Mouse (Mus musculus) lung, embryonic 15.5 days (tissue): ENCODE measurements at regions not wholly inside any gene's neighbourhood (a gene's known extent, or its start where the extent isn't known, plus 50 kb on each side); places are given as distances from the start of the nearest gene placed in this dataset.

Experiments used
- ATAC-seq: fragments of 200-750 bp; cut with Nextera tagmentation; 2 replicates; pipeline ENCODE4 v1.8.0; 2017; ENCODE audit warnings: moderate number of reproducible peaks, borderline replicate concordance; ENCODE audit not compliant: low FRiP score, low TSS enrichment; ENCODE audit errors: extremely low read depth
- H3K27ac ChIP-seq: fragments of 300-500 bp; sonication (generic); 2 replicates; pipeline ENCODE4 v1.5.1; 2015; ENCODE audit warnings: moderate library complexity, mild to moderate bottlenecking, inconsistent platforms
- H3K27me3 ChIP-seq: fragments of 300-500 bp; sonication (generic); 2 replicates; pipeline ENCODE4 v1.6.1; 2015; ENCODE audit warnings: inconsistent platforms
- H3K36me3 ChIP-seq: fragments of 300-500 bp; sonication (generic); 2 replicates; pipeline ENCODE4 v1.6.1; 2015; ENCODE audit warnings: inconsistent platforms
- H3K4me1 ChIP-seq: fragments of 300-500 bp; sonication (generic); 2 replicates; pipeline ENCODE4 v1.6.1; 2015; ENCODE audit warnings: inconsistent platforms
- H3K4me2 ChIP-seq: fragments of 300-500 bp; sonication (generic); 2 replicates; pipeline ENCODE4 v1.6.1; 2015; ENCODE audit warnings: inconsistent platforms, mild to moderate bottlenecking, moderate library complexity
- H3K4me3 ChIP-seq: fragments of 300-500 bp; sonication (generic); 2 replicates; pipeline ENCODE4 v1.5.1; 2015; ENCODE audit warnings: mild to moderate bottlenecking, inconsistent platforms
- H3K9ac ChIP-seq: fragments of 300-500 bp; sonication (generic); 2 replicates; pipeline ENCODE4 v1.6.1; 2015; ENCODE audit warnings: inconsistent platforms
- H3K9me3 ChIP-seq: fragments of 300-500 bp; sonication (generic); 2 replicates; pipeline ENCODE4 v1.6.1; 2016; ENCODE audit warnings: inconsistent platforms
- WGBS: fragments of 180-500 bp; shearing (Covaris S2); methylation state at CpG from one replicate; pipeline ENCODE4 v1.1.7; 2015; 5-methylcytosine and 5-hydroxymethylcytosine counted together

DNA sequence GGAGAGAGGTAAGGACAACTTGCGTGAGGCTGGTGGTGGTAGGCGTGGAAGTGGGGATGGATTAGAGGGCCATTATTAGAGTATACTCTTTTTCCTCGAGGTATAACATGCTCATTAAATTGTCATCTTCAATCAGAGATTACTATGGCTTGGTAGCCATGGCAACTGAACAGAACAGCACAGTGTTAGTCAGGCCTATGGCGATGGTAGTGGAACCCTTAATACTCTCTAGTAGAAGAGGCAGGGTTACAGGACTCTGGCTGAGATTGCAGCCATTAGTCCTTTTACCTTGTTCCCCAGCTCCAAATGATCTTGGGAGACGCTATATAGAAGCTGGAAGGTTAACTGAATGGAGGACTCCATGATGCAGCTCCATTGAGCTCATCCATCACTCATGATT, 131.5 kb downstream of the En1 start:
- no peak overlapping the region for H3K4me3 ChIP-seq
- H3K27ac ChIP-seq, result no peak overlapping the region
- no peak for ATAC-seq
- 74% methylated on average over 5 of the region's 5 CpGs for WGBS
- H3K9ac ChIP-seq, result no peak overlapping the region
- H3K9me3 ChIP-seq, result no peaks in the 10 kb centered on the region
- no peak overlapping the region for H3K4me2 ChIP-seq
- no peaks in the 10 kb centered on the region for H3K4me1 ChIP-seq
- H3K36me3 ChIP-seq, result no peaks in the 10 kb centered on the region
- no peaks in the 10 kb centered on the region for H3K27me3 ChIP-seq

DNA sequence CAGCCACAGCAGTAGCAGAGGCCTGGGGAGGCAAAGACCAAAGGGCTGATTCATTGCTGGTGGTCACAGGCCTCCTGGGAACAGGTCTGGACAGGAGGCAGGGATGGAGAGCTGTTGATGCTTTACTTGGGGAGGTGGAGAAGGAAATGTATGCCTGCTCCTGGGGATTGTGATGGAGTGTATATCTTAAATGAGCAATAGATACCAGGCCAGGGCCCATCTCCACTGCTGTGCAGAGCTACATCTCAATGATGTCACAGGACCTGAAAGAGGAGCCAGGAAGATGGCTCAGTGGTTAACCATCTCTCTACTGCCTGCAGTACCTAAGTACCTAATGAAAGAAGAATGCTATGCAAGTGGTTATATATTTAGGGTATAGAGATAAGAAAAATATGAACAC, 132.6 kb downstream of the En1 start:
- ATAC-seq, result no peak
- H3K36me3 ChIP-seq, result no peaks in the 10 kb centered on the region
- H3K4me3 ChIP-seq, result no peak overlapping the region
- H3K4me2 ChIP-seq, result no peak overlapping the region
- H3K4me1 ChIP-seq, result no peaks in the 10 kb centered on the region
- no peak overlapping the region for H3K9ac ChIP-seq
- H3K27ac ChIP-seq, result no peak overlapping the region
- no peaks in the 10 kb centered on the region for H3K9me3 ChIP-seq
- no peaks in the 10 kb centered on the region for H3K27me3 ChIP-seq

DNA sequence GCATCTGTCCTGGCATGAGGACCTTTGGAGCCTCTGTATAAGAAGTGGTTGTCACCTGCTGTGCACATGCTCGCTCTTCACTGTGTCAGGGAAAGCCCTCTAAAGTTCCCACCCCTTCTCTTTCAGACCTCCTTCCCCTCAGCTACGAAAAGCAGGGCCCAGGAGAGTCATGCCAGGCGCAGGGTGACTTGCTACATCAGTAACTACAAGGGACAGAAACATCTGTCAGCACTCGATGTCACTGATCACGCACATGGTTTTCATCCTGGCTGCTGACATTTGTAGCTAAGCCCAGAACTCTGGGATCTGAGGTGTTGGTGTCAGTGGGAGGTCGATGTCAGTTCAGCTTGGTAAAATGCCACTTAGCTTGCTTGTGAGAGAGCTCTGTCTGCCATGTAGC, 137.3 kb downstream of the En1 start:
- WGBS, result 47% methylated on average over 6 of the region's 6 CpGs
- no peak for ATAC-seq
- H3K27ac ChIP-seq, result no peak overlapping the region

DNA sequence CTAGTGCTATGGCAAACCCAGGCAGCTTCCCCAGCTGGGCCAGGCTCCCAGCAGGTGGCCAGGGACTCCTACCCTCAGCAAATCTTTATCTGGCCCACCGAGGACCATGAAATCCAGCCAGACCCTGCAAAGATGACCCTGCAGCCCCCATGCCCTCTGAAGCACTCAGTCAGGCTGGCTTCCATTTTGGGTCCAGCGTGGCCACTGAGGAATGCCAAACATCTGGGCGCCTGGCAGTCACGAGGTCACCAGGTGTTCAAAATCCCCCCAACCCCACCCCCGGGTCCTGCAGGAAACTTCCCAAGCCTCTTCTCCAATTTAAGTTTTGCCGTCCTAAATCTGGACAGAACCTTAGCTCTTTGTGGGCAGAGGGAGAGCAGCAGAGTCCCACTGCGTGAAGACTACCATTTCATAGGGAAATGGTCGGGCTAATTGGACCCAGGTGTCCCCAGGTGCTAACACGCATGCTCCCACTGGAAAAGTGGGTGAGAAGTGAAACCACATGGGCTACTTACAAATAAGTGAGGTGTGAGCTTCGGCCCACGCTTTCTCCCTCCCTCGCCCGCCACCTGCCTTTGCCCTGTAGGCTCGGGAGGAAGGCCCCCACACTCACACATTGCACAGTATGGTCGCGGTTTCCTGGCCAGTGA, 139.0 kb downstream of the En1 start:
- no peaks in the 10 kb centered on the region for H3K4me1 ChIP-seq
- ATAC-seq, result no peak

More for the DNA sequence above, 137.3 kb downstream of the En1 start:
- H3K36me3 ChIP-seq, result no peaks in the 10 kb centered on the region
- no peaks in the 10 kb centered on the region for H3K4me1 ChIP-seq
- no peak overlapping the region for H3K4me2 ChIP-seq
- H3K9ac ChIP-seq, result no peak overlapping the region
- H3K27me3 ChIP-seq, result no peaks in the 10 kb centered on the region
- H3K4me3 ChIP-seq, result no peak overlapping the region
- H3K9me3 ChIP-seq, result no peaks in the 10 kb centered on the region

DNA sequence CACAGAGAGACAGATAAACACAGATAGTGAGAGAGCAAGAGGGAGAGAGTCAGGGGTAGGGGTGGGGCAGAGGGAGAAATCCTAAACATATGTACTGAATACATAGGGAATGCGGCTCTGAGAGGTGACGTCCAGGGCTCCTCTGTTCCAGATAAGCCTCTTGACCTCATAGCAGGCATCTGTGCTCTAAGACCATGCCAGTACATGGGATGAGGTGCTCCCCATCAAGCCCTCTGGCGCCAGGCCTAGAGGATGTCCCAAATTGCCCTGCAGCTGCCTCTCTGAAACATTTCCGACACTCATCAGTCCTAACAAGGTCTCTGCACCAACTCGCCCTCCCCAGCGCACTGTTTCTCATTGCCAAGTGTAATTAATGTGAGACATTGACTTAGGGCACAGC, 146.7 kb downstream of the En1 start:
- H3K4me1 ChIP-seq, result peaks cover 5% of the 10 kb centered on the region; the same call in 1 of the 2 replicates
- no peaks in the 10 kb centered on the region for H3K27me3 ChIP-seq
- ATAC-seq, result no peak
- H3K36me3 ChIP-seq, result no peaks in the 10 kb centered on the region
- no peak overlapping the region for H3K4me2 ChIP-seq
- no peaks in the 10 kb centered on the region for H3K9me3 ChIP-seq
- 40% methylated on average over 6 of the region's 6 CpGs for WGBS
- no peak overlapping the region for H3K27ac ChIP-seq
- no peak overlapping the region for H3K9ac ChIP-seq
- H3K4me3 ChIP-seq, result no peak overlapping the region

More for the DNA sequence above, 139.0 kb downstream of the En1 start:
- Histone ChIP-seq H3K4me3 (no peak overlapping the region), H3K4me2 (no peak overlapping the region), H3K27me3 (no peaks in the 10 kb centered on the region), H3K9ac (no peak overlapping the region), H3K9me3 (no peaks in the 10 kb centered on the region), H3K36me3 (no peaks in the 10 kb centered on the region), H3K27ac (no peak overlapping the region)
- 64% methylated on average over 16 of the region's 16 CpGs for WGBS

DNA sequence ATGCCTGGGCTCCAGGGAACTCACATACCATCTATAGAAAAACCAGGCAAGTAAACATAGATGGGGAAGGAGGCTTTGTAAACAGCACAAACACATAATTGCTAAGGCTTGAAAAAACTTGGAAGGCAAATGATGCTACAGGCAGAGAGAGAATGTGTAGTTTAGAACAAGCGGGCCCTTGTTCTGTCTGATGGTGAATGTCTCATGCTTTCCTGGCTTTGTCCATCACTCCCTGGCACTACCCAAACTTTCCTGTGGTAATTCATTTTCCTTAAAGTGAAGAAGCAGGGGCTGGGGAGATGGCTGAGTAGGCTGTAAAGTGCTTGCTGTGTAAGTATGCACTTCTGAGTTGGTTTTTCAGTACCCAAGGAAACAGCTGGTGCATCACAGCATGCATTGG, 151.2 kb downstream of the En1 start:
- Histone ChIP-seq H3K9ac (no peak overlapping the region), H3K4me3 (no peak overlapping the region), H3K27me3 (no peaks in the 10 kb centered on the region), H3K9me3 (no peaks in the 10 kb centered on the region), H3K4me2 (no peak overlapping the region), H3K4me1 (peaks cover 17% of the 10 kb centered on the region; the same call in 1 of the 2 replicates), H3K36me3 (no peaks in the 10 kb centered on the region), H3K27ac (no peak overlapping the region)
- no peak for ATAC-seq
- WGBS, result 86% methylated on average over 1 of the region's 1 CpGs

DNA sequence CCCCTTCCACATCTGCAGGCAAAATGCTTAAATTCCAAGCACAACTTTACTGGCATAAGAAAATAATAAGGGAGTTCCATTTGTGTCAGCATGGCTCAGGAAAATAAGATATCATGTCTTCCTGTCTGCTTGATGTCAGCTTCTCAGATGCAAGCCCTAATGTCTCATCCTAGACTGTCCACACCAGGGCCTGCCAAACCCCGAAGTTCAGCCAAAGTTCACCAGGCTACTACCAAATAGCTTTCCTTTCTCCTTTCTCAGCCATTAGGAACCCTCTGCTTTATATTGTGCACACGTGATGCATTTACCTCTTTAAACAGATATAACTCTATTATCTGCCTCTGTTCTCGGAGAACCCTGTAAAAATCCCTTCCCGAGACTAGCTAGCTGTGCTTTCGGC, 152.1 kb downstream of the En1 start:
- 51% methylated on average over 5 of the region's 5 CpGs for WGBS
- peak; percentile 52; the same call in 1 of the 2 replicates for ATAC-seq
- H3K36me3 ChIP-seq, result no peaks in the 10 kb centered on the region
- peaks cover 18% of the 10 kb centered on the region; the same call in 1 of the 2 replicates for H3K4me1 ChIP-seq
- H3K9ac ChIP-seq, result no peak overlapping the region
- H3K4me3 ChIP-seq, result no peak overlapping the region
- no peaks in the 10 kb centered on the region for H3K9me3 ChIP-seq
- H3K27ac ChIP-seq, result no peak overlapping the region
- H3K4me2 ChIP-seq, result no peak overlapping the region
- H3K27me3 ChIP-seq, result no peaks in the 10 kb centered on the region

DNA sequence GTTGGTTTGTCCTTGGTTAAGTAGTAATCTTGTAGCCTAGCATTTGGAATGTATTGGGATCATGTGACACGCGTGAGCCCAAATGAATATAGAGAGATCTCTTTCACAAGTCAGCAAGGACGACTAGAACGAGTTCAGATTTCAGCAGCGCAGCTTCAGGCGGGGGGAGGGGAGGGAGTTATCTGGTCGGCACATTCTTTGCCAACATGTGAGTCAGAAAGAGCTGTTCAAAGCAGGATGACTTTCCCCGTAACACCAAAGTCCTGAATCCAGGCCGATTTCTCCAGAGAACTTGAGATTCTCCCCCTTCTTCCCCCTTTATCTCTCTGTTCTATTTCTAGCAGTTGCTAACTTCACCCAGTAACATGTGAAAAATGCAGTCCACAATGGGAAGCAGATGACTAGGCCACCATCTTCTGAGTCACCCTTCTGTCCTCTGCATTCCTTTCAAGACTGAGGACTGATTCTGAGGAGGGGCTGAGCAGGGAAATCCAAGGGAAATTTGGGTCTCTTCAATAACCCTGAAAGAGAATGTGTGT, 155.1 kb downstream of the En1 start:
- H3K9me3 ChIP-seq, result no peaks in the 10 kb centered on the region
- H3K27me3 ChIP-seq, result no peaks in the 10 kb centered on the region
- H3K36me3 ChIP-seq, result no peaks in the 10 kb centered on the region
- H3K4me1 ChIP-seq, result peaks cover 21% of the 10 kb centered on the region; the same call in 1 of the 2 replicates
- no peak overlapping the region for H3K9ac ChIP-seq
- ATAC-seq, result no peak
- H3K4me3 ChIP-seq, result no peak overlapping the region
- 36% methylated on average over 9 of the region's 9 CpGs for WGBS
- H3K4me2 ChIP-seq, result no peak overlapping the region
- peak overlapping the region; percentile 17 for H3K27ac ChIP-seq

DNA sequence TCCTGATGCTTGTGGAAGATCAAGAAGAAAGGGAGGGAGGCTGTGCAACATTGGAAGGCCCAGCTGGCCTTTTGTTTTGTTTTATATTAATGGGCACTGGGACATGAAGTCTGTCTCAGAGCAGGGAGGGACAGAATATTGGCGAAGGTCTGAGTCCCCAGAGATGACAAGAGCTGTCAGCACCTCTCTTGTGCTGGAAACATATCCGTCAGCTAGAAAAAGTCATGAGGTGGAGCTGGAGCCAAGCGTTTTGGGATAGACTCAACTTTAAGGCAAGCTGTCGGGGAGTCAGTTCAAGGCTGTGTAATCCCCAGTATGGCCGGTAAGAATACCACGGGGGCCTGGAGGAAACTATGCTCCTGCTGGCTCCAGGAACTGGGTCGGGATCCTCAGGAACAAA, 156.0 kb downstream of the En1 start:
- Histone ChIP-seq H3K27me3 (no peaks in the 10 kb centered on the region), H3K9ac (no peak overlapping the region), H3K4me3 (no peak overlapping the region), H3K9me3 (no peaks in the 10 kb centered on the region), H3K4me1 (peaks cover 21% of the 10 kb centered on the region; the same call in 1 of the 2 replicates), H3K27ac (peak overlapping the region; percentile 17), H3K36me3 (no peaks in the 10 kb centered on the region), H3K4me2 (no peak overlapping the region)
- WGBS, result 33% methylated on average over 7 of the region's 7 CpGs
- peak; percentile 76; the same call in 1 of the 2 replicates for ATAC-seq

DNA sequence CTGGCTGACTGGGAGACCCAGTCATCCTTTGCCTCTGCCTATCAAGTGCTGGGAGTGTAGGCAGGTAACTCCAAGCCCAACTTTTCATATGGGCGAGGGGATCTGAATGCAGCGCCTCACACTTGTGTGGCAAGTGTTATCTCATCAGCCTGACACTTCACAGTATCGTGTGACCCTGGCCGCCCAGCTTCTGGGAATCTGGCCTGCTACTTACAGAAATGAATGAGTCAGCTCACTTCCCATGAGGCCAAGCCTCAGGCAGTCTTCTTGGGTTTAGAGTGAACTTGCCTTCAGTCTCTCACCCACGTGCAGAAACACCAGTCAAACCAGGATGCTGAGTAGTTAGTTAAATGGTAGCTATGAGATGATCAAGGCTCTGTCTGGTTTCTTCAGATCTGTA, 156.5 kb downstream of the En1 start:
- Histone ChIP-seq H3K36me3 (no peaks in the 10 kb centered on the region), H3K9me3 (no peaks in the 10 kb centered on the region), H3K27me3 (no peaks in the 10 kb centered on the region), H3K4me3 (no peak overlapping the region), H3K4me1 (peaks cover 17% of the 10 kb centered on the region), H3K9ac (no peak overlapping the region), H3K4me2 (no peak overlapping the region), H3K27ac (no peak overlapping the region)
- 44% methylated on average over 5 of the region's 5 CpGs for whole genome bisulfite sequencing
- ATAC-seq, result no peak

DNA sequence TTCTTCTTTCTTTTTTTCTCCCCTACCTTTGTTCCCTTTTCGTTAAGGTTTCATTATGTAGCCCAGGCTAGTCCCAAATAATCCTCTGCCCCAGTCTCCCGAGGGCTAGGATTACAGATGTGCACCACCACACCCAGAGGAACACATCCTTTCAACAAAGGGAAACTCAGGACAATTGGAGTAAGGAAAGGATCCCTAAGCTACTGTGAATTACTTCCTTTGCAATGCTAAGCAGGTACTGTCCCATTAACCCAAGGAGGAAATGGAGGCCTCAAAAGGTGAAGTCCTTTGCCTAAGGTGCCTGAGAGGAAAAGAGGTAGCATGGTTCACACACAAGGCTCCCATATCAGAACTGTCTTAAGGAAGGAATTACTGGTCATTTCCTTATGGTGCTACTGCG, 157.2 kb downstream of the En1 start:
- H3K9me3 ChIP-seq, result no peaks in the 10 kb centered on the region
- H3K4me3 ChIP-seq, result no peak overlapping the region
- WGBS, result 61% methylated on average over 3 of the region's 3 CpGs
- ATAC-seq, result no peak
- H3K27me3 ChIP-seq, result no peaks in the 10 kb centered on the region
- no peak overlapping the region for H3K9ac ChIP-seq
- peaks cover 14% of the 10 kb centered on the region; the same call in 1 of the 2 replicates for H3K4me1 ChIP-seq
- no peak overlapping the region for H3K27ac ChIP-seq
- H3K36me3 ChIP-seq, result no peaks in the 10 kb centered on the region
- no peak overlapping the region for H3K4me2 ChIP-seq

DNA sequence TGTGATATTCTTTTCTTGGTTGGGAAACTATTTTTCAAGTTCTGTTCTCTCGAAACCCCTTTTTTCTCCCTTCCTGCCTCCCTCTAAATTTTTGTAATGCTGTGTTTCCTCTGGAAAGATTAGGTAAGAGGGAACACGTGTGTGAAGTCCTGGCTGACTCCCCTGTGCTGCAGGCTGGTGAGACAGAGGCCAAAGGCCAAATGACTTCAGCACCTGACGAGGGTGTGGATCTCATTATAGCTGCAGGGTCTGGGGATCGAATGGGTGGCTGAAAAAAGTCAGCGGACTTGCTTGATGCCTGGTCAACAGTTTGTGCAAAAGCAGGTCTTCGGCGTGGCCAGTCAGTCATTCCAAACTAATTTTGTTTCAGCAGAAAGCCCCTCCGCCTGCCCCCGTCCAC, 159.1 kb downstream of the En1 start:
- ATAC-seq, result no peak
- no peak overlapping the region for H3K4me2 ChIP-seq
- no peak overlapping the region for H3K27ac ChIP-seq
- no peaks in the 10 kb centered on the region for H3K27me3 ChIP-seq
- no peak overlapping the region for H3K9ac ChIP-seq
- WGBS, result 76% methylated on average over 9 of the region's 9 CpGs
- H3K4me3 ChIP-seq, result no peak overlapping the region
- H3K4me1 ChIP-seq, result peaks cover 14% of the 10 kb centered on the region; the same call in 1 of the 2 replicates
- no peaks in the 10 kb centered on the region for H3K9me3 ChIP-seq
- no peaks in the 10 kb centered on the region for H3K36me3 ChIP-seq
